Mouse (Mus musculus): ENCODE measurements around the gene Vps54. TPM values are rescaled to one million over a fixed set of nuclear protein-coding genes. Genes with fewer than 3 reads are reported as not detected.
"Not testable (repeated sequence)": the region's sequence is repeated elsewhere in the genome, so short reads cannot be mapped to it uniquely, and the experiment has no call there.

The Vps54 gene
- 11.1 and 14.1 TPM in 2 replicates for polyA plus RNA-seq (2015; fragmentation: Nextera tagmentation; extraction: Ambion mirVana)

- Histone ChIP-seq H3K4me2 (replicated peaks; ENCODE audit: low read depth, low read length) (peak within 1 kb of the TSS; percentile 62), H3K4me3 (ENCODE audit: low read length) (peak within 1 kb of the TSS; percentile 76), H3K27me3 (ENCODE audit: insufficient read depth, low read length) (no peaks in the 10 kb centered on the region), H3K36me3 (ENCODE audit: insufficient read depth, low read length) (no peaks in the 10 kb centered on the region), H3K27ac (ENCODE audit: low read length) (peak within 1 kb of the TSS; percentile 96), H3K4me1 (ENCODE audit: insufficient read depth, low read length) (peaks cover 10% of the 10 kb centered on the region), H3K9me3 (ENCODE audit: low read length) (no peaks in the 10 kb centered on the region), H3K9ac (replicated peaks; ENCODE audit: low read length) (peak within 1 kb of the TSS; percentile 100)
- peak; percentile 86 for ATAC-seq (ENCODE audit: low FRiP score, low TSS enrichment)
- under 1% methylated on average over 50 of the region's 84 CpGs for WGBS
Observed at GRCm38 (mm10) chr11:21239021-21239661, at the start of gene Vps54. Gene Vps54, plus strand, starts transcription at chr11:21239281.

- not testable (repeated sequence) for H3K9ac ChIP-seq (replicated peaks; ENCODE audit: low read length); H3K4me2 ChIP-seq (replicated peaks; ENCODE audit: low read depth, low read length); H3K27me3 ChIP-seq (ENCODE audit: insufficient read depth, low read length); H3K4me1 ChIP-seq (ENCODE audit: insufficient read depth, low read length); ATAC-seq (ENCODE audit: low FRiP score, low TSS enrichment); H3K9me3 ChIP-seq (ENCODE audit: low read length); H3K4me3 ChIP-seq (ENCODE audit: low read length); H3K27ac ChIP-seq (ENCODE audit: low read length); H3K36me3 ChIP-seq (ENCODE audit: insufficient read depth, low read length)
- 92% methylated on average over 8 of the region's 8 CpGs for WGBS
Observed at GRCm38 (mm10) chr11:21191821-21192220, 47.3 kb upstream of the Vps54 start.

- 93% methylated on average over 3 of the region's 3 CpGs for WGBS
- Histone ChIP-seq H3K27me3 (ENCODE audit: insufficient read depth, low read length) (no peaks in the 10 kb centered on the region), H3K27ac (ENCODE audit: low read length) (no peak overlapping the region), H3K4me3 (ENCODE audit: low read length) (no peak overlapping the region), H3K36me3 (ENCODE audit: insufficient read depth, low read length) (no peaks in the 10 kb centered on the region), H3K4me2 (replicated peaks; ENCODE audit: low read depth, low read length) (no peak overlapping the region), H3K9me3 (ENCODE audit: low read length) (no peaks in the 10 kb centered on the region), H3K9ac (replicated peaks; ENCODE audit: low read length) (no peak overlapping the region), H3K4me1 (ENCODE audit: insufficient read depth, low read length) (no peaks in the 10 kb centered on the region)
- ATAC-seq (ENCODE audit: low FRiP score, low TSS enrichment): no peak
Observed at GRCm38 (mm10) chr11:21194851-21195250, 44.2 kb upstream of the Vps54 start.

GRCm38 (mm10) chr11:21209046-21209445 is 30.0 kb upstream of the Vps54 start:
- H3K36me3 ChIP-seq (ENCODE audit: insufficient read depth, low read length): no peaks in the 10 kb centered on the region
- no peak overlapping the region for H3K9ac ChIP-seq (replicated peaks; ENCODE audit: low read length)
- no peak overlapping the region for H3K4me2 ChIP-seq (replicated peaks; ENCODE audit: low read depth, low read length)
- H3K27me3 ChIP-seq (ENCODE audit: insufficient read depth, low read length): no peaks in the 10 kb centered on the region
- H3K27ac ChIP-seq (ENCODE audit: low read length): no peak overlapping the region
- no peaks in the 10 kb centered on the region for H3K4me1 ChIP-seq (ENCODE audit: insufficient read depth, low read length)
- 88% methylated on average over 2 of the region's 2 CpGs for WGBS
- H3K9me3 ChIP-seq (ENCODE audit: low read length): no peaks in the 10 kb centered on the region
- H3K4me3 ChIP-seq (ENCODE audit: low read length): no peak overlapping the region
- no peak for ATAC-seq (ENCODE audit: low FRiP score, low TSS enrichment)

- H3K4me2 ChIP-seq (replicated peaks; ENCODE audit: low read depth, low read length); H3K9me3 ChIP-seq (ENCODE audit: low read length); H3K27me3 ChIP-seq (ENCODE audit: insufficient read depth, low read length); H3K4me3 ChIP-seq (ENCODE audit: low read length); H3K36me3 ChIP-seq (ENCODE audit: insufficient read depth, low read length); H3K4me1 ChIP-seq (ENCODE audit: insufficient read depth, low read length); H3K9ac ChIP-seq (replicated peaks; ENCODE audit: low read length); H3K27ac ChIP-seq (ENCODE audit: low read length); ATAC-seq (ENCODE audit: low FRiP score, low TSS enrichment): not testable (repeated sequence)
- 92% methylated on average over 9 of the region's 9 CpGs for WGBS
Observed at GRCm38 (mm10) chr11:21209701-21210100, 29.4 kb upstream of the Vps54 start.

GRCm38 (mm10) chr11:21217419-21217818 is 21.7 kb upstream of the Vps54 start:
- Histone ChIP-seq H3K4me3 (ENCODE audit: low read length) (no peak overlapping the region), H3K36me3 (ENCODE audit: insufficient read depth, low read length) (no peaks in the 10 kb centered on the region), H3K9ac (replicated peaks; ENCODE audit: low read length) (no peak overlapping the region), H3K4me1 (ENCODE audit: insufficient read depth, low read length) (no peaks in the 10 kb centered on the region), H3K4me2 (replicated peaks; ENCODE audit: low read depth, low read length) (no peak overlapping the region), H3K27me3 (ENCODE audit: insufficient read depth, low read length) (no peaks in the 10 kb centered on the region), H3K9me3 (ENCODE audit: low read length) (no peaks in the 10 kb centered on the region), H3K27ac (ENCODE audit: low read length) (no peak overlapping the region)
- ATAC-seq (ENCODE audit: low FRiP score, low TSS enrichment): no peak
- WGBS: 81% methylated on average over 3 of the region's 3 CpGs

- no peaks in the 10 kb centered on the region for H3K9me3 ChIP-seq (ENCODE audit: low read length)
- no peaks in the 10 kb centered on the region for H3K36me3 ChIP-seq (ENCODE audit: insufficient read depth, low read length)
- no peaks in the 10 kb centered on the region for H3K4me1 ChIP-seq (ENCODE audit: insufficient read depth, low read length)
- H3K27ac ChIP-seq (ENCODE audit: low read length): no peak overlapping the region
- no peak overlapping the region for H3K4me2 ChIP-seq (replicated peaks; ENCODE audit: low read depth, low read length)
- no peaks in the 10 kb centered on the region for H3K27me3 ChIP-seq (ENCODE audit: insufficient read depth, low read length)
- no peak overlapping the region for H3K9ac ChIP-seq (replicated peaks; ENCODE audit: low read length)
- no peak overlapping the region for H3K4me3 ChIP-seq (ENCODE audit: low read length)
- WGBS: 75% methylated on average over 2 of the region's 2 CpGs
- ATAC-seq (ENCODE audit: low FRiP score, low TSS enrichment): no peak
Observed at GRCm38 (mm10) chr11:21219281-21219680, 19.8 kb upstream of the Vps54 start.

- no peaks in the 10 kb centered on the region for H3K27me3 ChIP-seq (ENCODE audit: insufficient read depth, low read length)
- no peak for ATAC-seq (ENCODE audit: low FRiP score, low TSS enrichment)
- no peak overlapping the region for H3K4me2 ChIP-seq (replicated peaks; ENCODE audit: low read depth, low read length)
- H3K27ac ChIP-seq (ENCODE audit: low read length): no peak overlapping the region
- H3K4me1 ChIP-seq (ENCODE audit: insufficient read depth, low read length): no peaks in the 10 kb centered on the region
- WGBS: 88% methylated on average over 8 of the region's 8 CpGs
- no peaks in the 10 kb centered on the region for H3K9me3 ChIP-seq (ENCODE audit: low read length)
- no peak overlapping the region for H3K4me3 ChIP-seq (ENCODE audit: low read length)
- no peak overlapping the region for H3K9ac ChIP-seq (replicated peaks; ENCODE audit: low read length)
- H3K36me3 ChIP-seq (ENCODE audit: insufficient read depth, low read length): no peaks in the 10 kb centered on the region
Observed at GRCm38 (mm10) chr11:21219851-21220587, 19.1 kb upstream of the Vps54 start.

- no peaks in the 10 kb centered on the region for H3K27me3 ChIP-seq (ENCODE audit: insufficient read depth, low read length)
- no peak overlapping the region for H3K4me3 ChIP-seq (ENCODE audit: low read length)
- no peaks in the 10 kb centered on the region for H3K36me3 ChIP-seq (ENCODE audit: insufficient read depth, low read length)
- 47% methylated on average over 2 of the region's 2 CpGs for WGBS
- H3K9me3 ChIP-seq (ENCODE audit: low read length): no peaks in the 10 kb centered on the region
- no peak for ATAC-seq (ENCODE audit: low FRiP score, low TSS enrichment)
- no peaks in the 10 kb centered on the region for H3K4me1 ChIP-seq (ENCODE audit: insufficient read depth, low read length)
- H3K4me2 ChIP-seq (replicated peaks; ENCODE audit: low read depth, low read length): no peak overlapping the region
- no peak overlapping the region for H3K27ac ChIP-seq (ENCODE audit: low read length)
- no peak overlapping the region for H3K9ac ChIP-seq (replicated peaks; ENCODE audit: low read length)
Observed at GRCm38 (mm10) chr11:21220754-21221153, 18.3 kb upstream of the Vps54 start.

- WGBS: 54% methylated on average over 2 of the region's 2 CpGs
Observed at GRCm38 (mm10) chr11:21221396-21221795, 17.7 kb upstream of the Vps54 start.

More at GRCm38 (mm10) chr11:21221396-21221795, 17.7 kb upstream of the Vps54 start:
- no peak for ATAC-seq (ENCODE audit: low FRiP score, low TSS enrichment)
- Histone ChIP-seq H3K36me3 (ENCODE audit: insufficient read depth, low read length) (no peaks in the 10 kb centered on the region), H3K9me3 (ENCODE audit: low read length) (no peaks in the 10 kb centered on the region), H3K9ac (replicated peaks; ENCODE audit: low read length) (no peak overlapping the region), H3K27me3 (ENCODE audit: insufficient read depth, low read length) (no peaks in the 10 kb centered on the region), H3K4me2 (replicated peaks; ENCODE audit: low read depth, low read length) (no peak overlapping the region), H3K4me3 (ENCODE audit: low read length) (no peak overlapping the region), H3K4me1 (ENCODE audit: insufficient read depth, low read length) (no peaks in the 10 kb centered on the region), H3K27ac (ENCODE audit: low read length) (no peak overlapping the region)
